Mouse (Mus musculus) ES-Bruce4 (cell line): ENCODE data around the gene Vamp3.
"Not testable (repeated sequence)": the region's sequence is repeated elsewhere in the genome, so short reads cannot be mapped to it uniquely, and the experiment has no call there.

ENCODE experiments used
- CTCF ChIP-seq: IDR thresholded peaks from one replicate; pipeline ENCODE4 v1.8.1; 2011; ENCODE audit warnings: low read depth, low read length
- EP300 ChIP-seq: IDR thresholded peaks from 2 replicates; pipeline ENCODE4 v1.6.1; 2011; ENCODE audit warnings: low read depth, low read length; ENCODE audit not compliant: insufficient read depth

DNA sequence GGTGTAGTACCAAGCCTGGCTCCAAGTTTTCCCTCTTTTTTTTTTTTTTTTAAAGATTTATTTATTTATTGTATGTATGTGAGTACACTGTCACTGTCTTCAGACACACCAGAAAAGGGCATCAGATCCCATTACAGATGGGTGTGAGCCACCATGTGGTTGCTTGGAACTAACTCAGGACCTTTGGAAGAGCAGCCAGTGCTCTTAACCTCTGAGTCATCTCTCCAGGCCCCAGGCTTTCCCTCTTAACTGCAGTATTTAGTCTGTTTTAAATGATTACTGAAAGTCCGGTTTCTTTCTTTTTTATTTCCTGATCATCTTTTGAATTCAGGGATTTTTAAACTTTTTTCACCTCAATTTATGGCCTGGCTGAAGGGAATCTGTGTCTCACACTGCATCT is 40.4 kb downstream of the Vamp3 start:
- TF ChIP-seq EP300, CTCF: not testable (repeated sequence)
